Mouse (Mus musculus) cerebral cortex, adult 2 months (tissue): ENCODE data around the gene Galns.

ENCODE experiments used
- WGBS: fragments of 180-500 bp; shearing (Covaris S2); methylation state at CpG from one replicate; pipeline ENCODE4 v1.1.7; 2018; 5-methylcytosine and 5-hydroxymethylcytosine counted together

The Galns gene

DNA sequence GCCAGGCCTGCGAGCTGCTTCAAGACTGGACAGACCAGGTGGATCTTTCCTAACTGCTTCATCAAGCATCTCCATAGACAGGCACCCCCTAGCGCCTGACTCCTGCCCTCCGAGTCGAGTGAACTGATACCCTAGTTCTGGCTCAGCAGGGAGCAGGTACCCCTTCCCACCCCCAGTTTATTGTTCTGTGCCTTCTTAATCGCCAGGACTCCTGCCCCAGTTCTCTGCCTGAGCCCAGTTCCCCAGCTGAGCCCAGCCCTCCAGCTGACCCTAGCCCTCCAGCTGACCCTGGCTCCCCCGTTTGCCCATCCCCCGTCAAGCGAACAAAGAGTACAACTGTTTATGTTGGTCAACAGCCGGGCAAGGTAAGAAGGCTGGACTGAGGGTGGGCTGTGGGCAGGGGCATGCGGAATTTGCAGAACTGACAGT lies 42.4 kb downstream of the Galns start:
- WGBS, result 33% methylated on average over 10 of the region's 10 CpGs

- WGBS, result under 1% methylated on average over 34 of the region's 34 CpGs
Observed at GRCm38 (mm10) chr8:122568109-122568504, 43.2 kb downstream of the Galns start.

DNA sequence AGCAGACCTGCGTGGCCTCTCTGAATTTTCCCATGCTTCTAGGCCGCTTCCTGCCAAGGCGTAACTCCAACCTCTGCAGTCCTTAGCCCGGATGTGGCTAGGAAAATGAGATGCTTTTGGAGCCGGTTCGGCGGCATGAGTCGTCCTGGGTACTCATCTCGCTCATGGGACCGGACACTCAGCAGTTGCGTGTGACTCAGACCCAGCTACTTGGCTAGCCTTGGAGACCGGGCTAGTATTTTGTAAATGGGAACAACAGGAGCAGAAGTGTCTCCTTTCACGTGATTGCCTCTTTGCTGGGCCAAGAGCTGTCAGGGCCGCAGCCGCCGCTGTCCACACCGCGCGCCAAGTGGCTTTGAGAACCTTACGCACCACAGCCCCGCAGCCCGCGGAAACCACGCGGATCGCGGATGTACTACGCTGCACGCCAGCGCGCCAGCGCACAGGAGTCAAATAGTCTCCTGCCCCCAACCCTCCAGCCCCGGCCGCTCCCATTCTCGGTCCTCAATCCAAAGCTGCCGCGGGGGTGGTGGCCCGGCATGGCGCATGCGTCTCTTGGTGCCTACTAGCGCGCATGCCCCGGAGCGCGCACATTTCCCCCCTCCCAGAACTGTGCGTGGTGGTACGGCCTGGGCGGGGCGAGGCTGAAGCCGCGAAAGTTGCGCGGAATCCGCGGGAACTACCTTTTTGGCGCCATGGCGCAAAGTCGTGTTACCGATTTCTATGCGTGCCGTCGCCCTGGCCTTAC lies 43.7 kb downstream of the Galns start, which contains the start of gene Cdt1:
Gene Cdt1, plus strand, starts transcription at position 655 of the 748 bp plus-strand sequence.
- WGBS, result under 1% methylated on average over 62 of the region's 62 CpGs

- 21% methylated on average over 6 of the region's 6 CpGs for WGBS
Observed at GRCm38 (mm10) chr8:122566766-122567165, 44.5 kb downstream of the Galns start.

GRCm38 (mm10) chr8:122564363-122565352 lies 46.6 kb downstream of the Galns start:
- 82% methylated on average over 25 of the region's 25 CpGs for WGBS

DNA sequence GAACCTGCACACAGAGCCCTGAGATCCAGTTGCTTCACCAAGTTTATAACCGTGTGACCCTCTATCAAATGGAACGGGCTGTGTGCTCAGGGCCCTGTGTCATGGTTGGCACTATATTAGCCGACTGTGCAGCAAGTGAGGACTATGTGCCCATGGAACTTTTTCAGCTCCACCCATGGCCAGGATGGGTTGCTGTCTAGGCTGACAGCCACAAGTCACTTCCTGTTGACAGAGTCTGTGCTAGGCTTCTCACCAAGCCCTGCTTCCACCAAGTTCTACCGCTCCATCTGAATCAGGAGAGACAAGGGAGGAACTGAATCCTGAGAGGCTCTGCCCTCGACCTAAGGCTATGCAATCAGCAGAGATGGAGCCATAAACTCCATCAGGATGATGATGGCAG lies 50.1 kb downstream of the Galns start:
- WGBS, result 78% methylated on average over 5 of the region's 5 CpGs

DNA sequence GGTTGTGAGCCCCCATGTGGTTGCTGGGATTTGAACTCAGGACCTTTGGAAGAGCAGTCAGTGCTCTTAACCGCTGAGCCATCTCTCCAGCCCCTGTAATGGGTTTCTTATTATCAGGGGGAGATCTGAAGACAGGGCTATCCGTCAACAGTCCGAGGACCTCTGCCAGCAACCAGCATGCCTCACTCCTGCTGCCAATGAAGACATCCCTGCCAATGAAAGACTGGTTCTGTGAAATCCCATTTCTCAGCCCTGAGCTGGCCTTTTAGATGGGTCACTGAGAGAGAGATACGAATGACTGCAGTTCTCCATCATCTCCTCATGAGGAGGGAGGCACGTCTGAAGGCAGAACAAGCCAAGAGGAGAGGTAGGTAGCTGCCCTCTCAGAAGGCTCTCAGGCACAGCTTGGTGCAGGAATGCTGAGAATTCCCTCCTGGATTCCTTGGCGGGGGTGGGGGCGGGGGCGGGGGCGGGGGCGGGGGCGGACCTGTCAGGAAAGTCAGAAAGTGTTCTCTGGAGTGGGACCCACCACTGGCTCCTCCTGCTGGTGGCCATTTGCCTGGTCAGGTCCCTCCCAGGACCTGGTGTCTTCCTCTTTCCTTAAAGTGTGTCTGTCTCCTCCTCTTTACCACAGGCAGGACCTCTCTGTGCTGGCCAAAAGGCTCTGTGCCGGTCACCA lies 52.5 kb downstream of the Galns start:
- 29% methylated on average over 12 of the region's 12 CpGs for WGBS

DNA sequence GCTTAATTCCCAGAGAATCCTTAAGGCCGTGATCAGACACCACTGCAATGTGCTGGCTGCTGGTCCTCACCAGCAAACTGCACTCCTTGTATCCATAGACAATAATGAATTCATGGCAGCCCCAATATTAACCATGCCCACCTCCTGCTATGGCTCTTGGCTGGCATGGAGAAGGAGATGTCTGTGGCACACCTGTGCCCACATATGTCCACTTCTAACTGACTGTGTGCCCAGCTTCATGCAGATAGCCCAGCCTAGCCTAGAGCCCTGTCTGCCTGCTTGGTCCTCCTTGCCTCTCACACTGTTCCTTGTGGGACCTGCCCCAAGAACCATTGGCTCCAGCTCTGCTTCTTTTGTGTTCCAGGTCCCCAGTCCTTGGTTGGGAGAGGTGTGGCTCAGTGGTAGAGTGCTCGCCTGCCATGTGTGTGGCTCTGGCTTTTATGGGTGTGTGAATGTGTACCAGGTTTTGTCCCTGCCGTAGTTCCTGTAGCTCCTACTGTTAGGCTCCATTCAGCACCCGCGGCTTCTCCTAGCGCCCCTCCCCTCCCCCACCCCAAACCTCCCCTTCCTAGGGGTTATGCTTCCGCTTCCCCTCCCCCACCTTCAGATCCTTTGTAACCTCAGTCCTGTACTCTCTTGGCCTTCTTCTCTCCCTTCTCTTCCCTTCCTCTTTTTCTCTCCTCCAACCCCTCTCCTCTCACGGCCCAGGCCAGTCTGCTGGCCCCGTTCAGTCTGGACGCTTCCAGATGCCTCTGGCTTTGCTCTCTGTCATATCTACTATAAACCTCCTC lies 53.8 kb downstream of the Galns start:
- 61% methylated on average over 10 of the region's 10 CpGs for WGBS

GRCm38 (mm10) chr8:122556030-122557009 lies 54.9 kb downstream of the Galns start:
- 63% methylated on average over 12 of the region's 12 CpGs for WGBS

GRCm38 (mm10) chr8:122554786-122555185 lies 56.5 kb downstream of the Galns start:
- 37% methylated on average over 6 of the region's 6 CpGs for WGBS

DNA sequence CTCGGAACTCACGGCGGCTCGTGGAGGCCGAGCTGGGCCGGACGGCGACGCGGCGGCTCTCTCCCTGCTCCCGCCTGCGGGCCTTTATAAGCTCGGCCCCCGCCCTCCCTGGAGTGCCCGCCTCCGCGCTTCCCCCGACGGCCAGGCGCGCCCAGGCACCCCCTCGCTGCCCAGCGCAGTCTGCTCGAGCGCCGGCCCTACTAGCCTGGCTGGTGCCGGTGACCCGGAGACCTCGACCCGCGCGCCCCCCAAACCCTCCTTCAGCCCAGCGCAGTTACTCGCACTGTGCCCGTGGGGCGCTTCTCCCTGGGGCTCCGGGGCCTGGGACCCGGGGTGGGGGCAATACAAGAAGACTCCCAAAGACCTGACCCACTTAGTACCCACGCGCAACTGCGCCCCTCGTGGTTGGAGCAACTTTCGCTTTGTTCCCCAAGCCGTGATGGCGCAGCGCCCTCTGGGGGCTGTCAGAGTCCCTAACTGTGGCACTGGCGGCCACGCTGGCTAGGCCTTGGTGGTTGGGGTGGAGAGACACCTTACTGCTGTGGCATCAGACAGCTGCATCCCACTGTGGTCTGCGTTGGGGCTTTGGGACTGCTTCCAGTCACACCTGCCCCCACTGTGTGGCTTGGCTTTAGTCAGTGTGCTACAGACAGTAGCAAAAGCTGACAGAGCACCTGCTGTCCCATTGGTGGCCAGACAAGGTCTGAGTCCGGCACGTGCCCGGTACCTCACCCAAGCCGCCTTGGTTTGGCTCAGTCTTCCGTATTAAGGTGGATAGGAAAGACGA lies 59.8 kb downstream of the Galns start, which contains the start of gene Piezo1:
Gene Piezo1, minus strand, starts transcription at position 65 of the 787 bp plus-strand sequence.
- WGBS, result 11% methylated on average over 56 of the region's 56 CpGs

DNA sequence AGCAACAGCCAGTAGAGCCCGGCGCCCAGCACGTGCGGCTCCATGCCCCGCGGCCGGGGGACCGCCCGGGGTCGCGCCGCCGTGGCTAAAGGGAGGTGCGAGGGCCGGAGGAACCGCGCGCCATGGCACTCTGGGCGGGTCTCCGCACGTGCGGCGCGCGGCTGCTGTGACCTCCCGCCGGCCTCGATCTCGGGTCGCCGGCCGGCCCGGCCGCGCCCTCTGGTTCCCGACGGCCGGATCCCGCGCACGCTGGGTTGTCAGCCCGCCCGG lies 60.3 kb downstream of the Galns start:
- WGBS, result under 1% methylated on average over 40 of the region's 43 CpGs

DNA sequence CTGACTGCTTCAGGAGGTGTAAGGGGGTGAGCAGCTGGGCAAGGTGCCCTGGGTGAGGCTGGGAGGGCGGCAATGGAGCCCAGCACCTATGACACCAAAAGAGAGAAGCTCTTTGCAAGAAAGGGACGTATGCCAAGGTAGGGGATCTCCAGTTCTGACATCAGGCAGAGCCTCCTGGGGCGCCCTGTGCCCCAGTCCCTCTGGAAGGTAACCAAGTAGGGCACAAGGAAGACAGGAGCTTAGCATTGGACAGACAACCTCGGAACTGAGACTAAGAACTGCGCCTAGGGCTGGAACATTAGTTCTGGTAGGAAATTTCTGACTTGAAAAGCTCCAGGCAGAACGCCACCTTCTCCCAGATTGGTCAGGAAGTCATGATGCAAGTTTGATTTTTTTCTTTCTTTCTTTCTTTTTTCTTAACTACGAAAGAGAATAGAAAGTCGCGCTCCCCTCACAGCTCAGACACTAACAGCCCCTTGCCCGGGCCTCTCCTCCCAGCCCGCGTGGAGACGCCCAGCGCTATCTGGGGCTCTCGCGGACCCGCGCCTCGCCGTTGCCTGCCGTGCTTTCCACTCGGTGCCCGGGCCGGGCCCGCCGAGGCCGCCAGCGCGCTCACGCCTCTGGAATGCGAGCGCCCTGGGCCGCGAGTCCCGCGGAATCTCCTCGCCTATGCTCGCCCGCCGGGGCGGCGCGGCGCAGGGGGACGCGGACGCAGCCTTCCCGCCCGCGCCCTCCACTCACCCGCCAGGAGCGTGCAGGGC lies 60.8 kb downstream of the Galns start:
- WGBS, result 6% methylated on average over 52 of the region's 52 CpGs

GRCm38 (mm10) chr8:122548891-122549439 lies 62.3 kb downstream of the Galns start:
- 65% methylated on average over 3 of the region's 3 CpGs for WGBS

- whole genome bisulfite sequencing, result 74% methylated on average over 13 of the region's 13 CpGs
Observed at GRCm38 (mm10) chr8:122548331-122548730, 62.9 kb downstream of the Galns start.

DNA sequence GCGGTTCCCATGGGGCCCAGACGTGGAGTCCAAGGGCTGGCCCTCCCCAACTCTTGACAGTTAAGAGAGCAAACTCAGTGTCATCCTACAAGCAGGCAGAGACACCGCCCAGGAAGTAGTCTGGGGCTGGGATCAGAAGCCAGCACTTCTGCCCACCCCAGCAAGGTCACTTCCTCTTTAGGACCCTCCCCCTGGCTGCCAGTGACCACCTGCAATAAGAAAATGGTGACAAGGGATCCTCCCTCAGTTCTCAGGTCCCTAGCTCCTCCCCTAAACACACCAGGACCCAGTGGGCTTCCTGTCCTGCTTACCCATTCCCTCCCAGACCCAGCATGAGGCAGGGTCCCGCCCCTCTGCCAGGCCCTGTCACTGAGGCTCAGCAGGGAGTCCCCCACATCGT lies 63.4 kb downstream of the Galns start:
- 48% methylated on average over 5 of the region's 5 CpGs for WGBS

- WGBS, result 65% methylated on average over 24 of the region's 24 CpGs
Observed at GRCm38 (mm10) chr8:122546811-122547453, 64.3 kb downstream of the Galns start.
